Mouse (Mus musculus): ENCODE measurements at regions not wholly inside any gene's neighbourhood (a gene's known extent, or its start where the extent isn't known, plus 50 kb on each side); places are given as distances from the start of the nearest gene placed in this dataset.
"Not testable (repeated sequence)": the region's sequence is repeated elsewhere in the genome, so short reads cannot be mapped to it uniquely, and the experiment has no call there.

GRCm38 (mm10) chr15:11479166-11479944 lies 79.9 kb upstream of the Tars start:
- Histone ChIP-seq H3K4me1 (replicated peaks; ENCODE audit: insufficient read depth, low read length) (no peaks in the 10 kb centered on the region), H3K9me3 (replicated peaks; ENCODE audit: low read length) (no peaks in the 10 kb centered on the region), H3K27me3 (ENCODE audit: insufficient read depth, low read length) (no peaks in the 10 kb centered on the region), H3K9ac (ENCODE audit: low read depth, low read length) (no peak overlapping the region), H3K27ac (no peak overlapping the region), H3K36me3 (ENCODE audit: insufficient read depth, low read length) (no peaks in the 10 kb centered on the region), H3K4me2 (ENCODE audit: low read length) (no peak overlapping the region), H3K4me3 (replicated peaks; ENCODE audit: low read depth, low read length) (no peak overlapping the region)
- no peak for DNase-seq (ENCODE audit: low spot score)
- no peak for ATAC-seq (replicated peaks; ENCODE audit: low FRiP score, low read depth)
- no peak for TF ChIP-seq CTCF (IDR thresholded peaks at IDR 0.05; ENCODE audit: low read depth)
- 83% methylated on average over 14 of the region's 14 CpGs for WGBS

DNA sequence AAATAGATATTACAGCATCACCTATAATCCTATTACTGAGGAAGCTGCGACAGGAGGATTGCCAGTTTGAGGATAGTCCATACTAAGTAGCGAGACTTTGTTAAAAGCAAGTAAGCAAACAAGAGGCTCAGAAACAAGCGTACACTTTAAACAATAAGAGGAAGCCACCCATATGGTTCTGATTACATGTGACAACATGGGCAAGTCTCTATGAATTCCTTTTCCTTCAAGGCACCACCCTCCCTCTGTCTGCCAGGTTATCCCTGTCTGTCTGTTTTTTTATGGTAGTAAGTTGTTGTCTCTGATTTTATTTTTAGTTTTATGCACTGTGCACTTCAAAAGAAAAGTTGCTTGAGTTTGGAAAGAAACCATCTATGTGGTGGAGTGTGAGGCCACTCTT lies 76.8 kb upstream of the Tars start:
- H3K27ac ChIP-seq: no peak overlapping the region
- no peaks in the 10 kb centered on the region for H3K27me3 ChIP-seq (ENCODE audit: insufficient read depth, low read length)
- WGBS: 88% methylated on average over 3 of the region's 3 CpGs
- DNase-seq (ENCODE audit: low spot score) (no peak), ATAC-seq (replicated peaks; ENCODE audit: low FRiP score, low read depth) (no peak)
- no peak overlapping the region for H3K4me2 ChIP-seq (ENCODE audit: low read length)
- H3K4me1 ChIP-seq (replicated peaks; ENCODE audit: insufficient read depth, low read length): no peaks in the 10 kb centered on the region
- no peaks in the 10 kb centered on the region for H3K9me3 ChIP-seq (replicated peaks; ENCODE audit: low read length)
- TF ChIP-seq CTCF (IDR thresholded peaks at IDR 0.05; ENCODE audit: low read depth): no peak
- H3K36me3 ChIP-seq (ENCODE audit: insufficient read depth, low read length): no peaks in the 10 kb centered on the region
- no peak overlapping the region for H3K9ac ChIP-seq (ENCODE audit: low read depth, low read length)
- no peak overlapping the region for H3K4me3 ChIP-seq (replicated peaks; ENCODE audit: low read depth, low read length)

DNA sequence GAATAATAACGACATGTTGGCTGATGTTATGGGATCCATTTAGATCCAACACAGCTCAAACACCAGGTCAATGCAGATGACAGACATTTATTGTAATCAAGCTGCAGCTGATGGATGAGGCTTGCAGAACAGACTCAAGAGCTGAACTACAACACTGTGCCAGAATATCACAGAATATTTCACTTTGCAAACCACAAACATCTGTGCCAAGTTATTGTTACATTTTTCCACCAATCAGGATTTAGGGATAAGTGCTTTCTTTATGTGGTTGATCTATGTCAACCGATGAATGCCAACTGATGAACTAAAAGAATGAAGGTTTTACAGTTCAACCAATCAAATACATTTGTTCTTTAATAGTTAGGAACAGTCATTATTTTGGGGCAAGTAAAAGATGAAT lies 63.9 kb upstream of the Tars start:
- no peak for ATAC-seq (replicated peaks; ENCODE audit: low FRiP score, low read depth)
- no peak for TF ChIP-seq CTCF (IDR thresholded peaks at IDR 0.05; ENCODE audit: low read depth)
- Histone ChIP-seq H3K27me3 (ENCODE audit: insufficient read depth, low read length) (no peaks in the 10 kb centered on the region), H3K9me3 (replicated peaks; ENCODE audit: low read length) (no peaks in the 10 kb centered on the region), H3K36me3 (ENCODE audit: insufficient read depth, low read length) (no peaks in the 10 kb centered on the region), H3K9ac (ENCODE audit: low read depth, low read length) (no peak overlapping the region), H3K27ac (no peak overlapping the region), H3K4me1 (replicated peaks; ENCODE audit: insufficient read depth, low read length) (no peaks in the 10 kb centered on the region), H3K4me3 (replicated peaks; ENCODE audit: low read depth, low read length) (no peak overlapping the region), H3K4me2 (ENCODE audit: low read length) (no peak overlapping the region)
- 92% methylated on average over 2 of the region's 2 CpGs for WGBS
- DNase-seq (ENCODE audit: low spot score): no peak

- not testable (repeated sequence) for H3K4me2 ChIP-seq (ENCODE audit: low read length); H3K4me1 ChIP-seq (replicated peaks; ENCODE audit: insufficient read depth, low read length); H3K4me3 ChIP-seq (replicated peaks; ENCODE audit: low read depth, low read length); ATAC-seq (replicated peaks; ENCODE audit: low FRiP score, low read depth); H3K27ac ChIP-seq; DNase-seq (ENCODE audit: low spot score); H3K9me3 ChIP-seq (replicated peaks; ENCODE audit: low read length); H3K27me3 ChIP-seq (ENCODE audit: insufficient read depth, low read length); H3K9ac ChIP-seq (ENCODE audit: low read depth, low read length); H3K36me3 ChIP-seq (ENCODE audit: insufficient read depth, low read length)
- WGBS: 75% methylated on average over 2 of the region's 2 CpGs
Measured at GRCm38 (mm10) chr15:11461575-11461974, 62.1 kb upstream of the Tars start.

DNA sequence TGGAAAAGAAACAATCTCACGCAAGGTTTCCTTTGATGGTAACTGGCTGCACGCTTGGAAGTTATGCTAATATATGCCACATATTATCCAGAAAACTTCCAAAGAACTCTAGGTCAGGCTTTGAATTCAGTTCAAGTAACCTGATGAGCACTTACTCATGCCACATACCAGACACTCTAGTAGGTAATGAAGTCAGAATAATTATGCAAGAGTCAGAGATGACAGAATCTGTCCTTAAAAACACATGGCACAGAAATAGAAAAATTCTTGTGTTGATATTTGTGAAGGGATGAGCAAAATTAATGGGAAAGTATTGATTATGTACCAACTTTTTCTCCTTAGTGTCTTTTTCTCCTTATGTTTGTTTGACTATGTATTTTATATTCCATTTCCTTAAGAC lies 59.8 kb upstream of the Tars start:
- Histone ChIP-seq H3K9me3 (replicated peaks; ENCODE audit: low read length) (no peaks in the 10 kb centered on the region), H3K36me3 (ENCODE audit: insufficient read depth, low read length) (no peaks in the 10 kb centered on the region), H3K4me2 (ENCODE audit: low read length) (no peak overlapping the region), H3K27ac (no peak overlapping the region), H3K27me3 (ENCODE audit: insufficient read depth, low read length) (no peaks in the 10 kb centered on the region), H3K4me1 (replicated peaks; ENCODE audit: insufficient read depth, low read length) (no peaks in the 10 kb centered on the region), H3K9ac (ENCODE audit: low read depth, low read length) (no peak overlapping the region), H3K4me3 (replicated peaks; ENCODE audit: low read depth, low read length) (no peak overlapping the region)
- ATAC-seq (replicated peaks; ENCODE audit: low FRiP score, low read depth): no peak
- TF ChIP-seq CTCF (IDR thresholded peaks at IDR 0.05; ENCODE audit: low read depth): no peak
- 99% methylated on average over 2 of the region's 2 CpGs for WGBS
- DNase-seq (ENCODE audit: low spot score): no peak

DNA sequence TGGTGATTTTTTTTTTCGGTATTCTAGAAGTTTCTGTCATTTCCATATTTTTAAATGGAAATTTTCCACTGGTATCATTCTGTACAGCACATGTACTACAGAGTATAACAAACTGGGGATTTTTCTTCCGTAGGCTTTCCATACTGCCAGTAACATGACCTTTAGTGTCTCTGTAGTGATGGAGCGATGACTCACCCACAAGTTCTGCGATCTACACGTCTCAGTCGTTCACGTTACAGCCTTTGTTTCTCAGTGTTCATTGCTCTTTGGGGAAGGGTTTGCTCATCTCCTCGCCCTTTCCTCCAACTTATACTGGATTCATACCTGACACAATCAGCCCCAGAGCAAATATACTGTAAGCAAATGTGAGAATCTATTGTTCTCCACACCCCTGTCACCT lies 57.8 kb upstream of the Tars start:
- Histone ChIP-seq H3K27ac (no peak overlapping the region), H3K36me3 (ENCODE audit: insufficient read depth, low read length) (no peaks in the 10 kb centered on the region), H3K4me1 (replicated peaks; ENCODE audit: insufficient read depth, low read length) (no peaks in the 10 kb centered on the region), H3K4me2 (ENCODE audit: low read length) (no peak overlapping the region), H3K9ac (ENCODE audit: low read depth, low read length) (no peak overlapping the region), H3K4me3 (replicated peaks; ENCODE audit: low read depth, low read length) (no peak overlapping the region), H3K9me3 (replicated peaks; ENCODE audit: low read length) (no peaks in the 10 kb centered on the region), H3K27me3 (ENCODE audit: insufficient read depth, low read length) (no peaks in the 10 kb centered on the region)
- WGBS: 75% methylated on average over 8 of the region's 8 CpGs
- DNase-seq (ENCODE audit: low spot score) (no peak), ATAC-seq (replicated peaks; ENCODE audit: low FRiP score, low read depth) (no peak)
- no peak for TF ChIP-seq CTCF (IDR thresholded peaks at IDR 0.05; ENCODE audit: low read depth)

- Histone ChIP-seq H3K4me3 (replicated peaks; ENCODE audit: low read depth, low read length) (no peak overlapping the region), H3K4me2 (ENCODE audit: low read length) (no peak overlapping the region), H3K27me3 (ENCODE audit: insufficient read depth, low read length) (no peaks in the 10 kb centered on the region), H3K4me1 (replicated peaks; ENCODE audit: insufficient read depth, low read length) (no peaks in the 10 kb centered on the region), H3K9ac (ENCODE audit: low read depth, low read length) (no peak overlapping the region), H3K36me3 (ENCODE audit: insufficient read depth, low read length) (no peaks in the 10 kb centered on the region), H3K27ac (no peak overlapping the region), H3K9me3 (replicated peaks; ENCODE audit: low read length) (no peaks in the 10 kb centered on the region)
- TF ChIP-seq CTCF (IDR thresholded peaks at IDR 0.05; ENCODE audit: low read depth): no peak
- DNase-seq (ENCODE audit: low spot score) (no peak), ATAC-seq (replicated peaks; ENCODE audit: low FRiP score, low read depth) (no peak)
- WGBS: 70% methylated on average over 6 of the region's 6 CpGs
Measured at GRCm38 (mm10) chr15:11455982-11456381, 56.5 kb upstream of the Tars start.

Data from kidney, postnatal 0 days (tissue).